Mouse (Mus musculus) kidney, adult 8-10 months (tissue): ENCODE data around the gene Sesn1.
A peak's percentile ranks its signal among the peaks of the same experiment; 100 is the strongest.
"Not testable (repeated sequence)": the region's sequence is repeated elsewhere in the genome, so short reads cannot be mapped to it uniquely, and the experiment has no call there.

Source experiments
- DNase-seq, 2 experiments: peaks; one replicate each; pipeline ENCODE4 v3.0.0; 2022

Gene Sesn1

DNA sequence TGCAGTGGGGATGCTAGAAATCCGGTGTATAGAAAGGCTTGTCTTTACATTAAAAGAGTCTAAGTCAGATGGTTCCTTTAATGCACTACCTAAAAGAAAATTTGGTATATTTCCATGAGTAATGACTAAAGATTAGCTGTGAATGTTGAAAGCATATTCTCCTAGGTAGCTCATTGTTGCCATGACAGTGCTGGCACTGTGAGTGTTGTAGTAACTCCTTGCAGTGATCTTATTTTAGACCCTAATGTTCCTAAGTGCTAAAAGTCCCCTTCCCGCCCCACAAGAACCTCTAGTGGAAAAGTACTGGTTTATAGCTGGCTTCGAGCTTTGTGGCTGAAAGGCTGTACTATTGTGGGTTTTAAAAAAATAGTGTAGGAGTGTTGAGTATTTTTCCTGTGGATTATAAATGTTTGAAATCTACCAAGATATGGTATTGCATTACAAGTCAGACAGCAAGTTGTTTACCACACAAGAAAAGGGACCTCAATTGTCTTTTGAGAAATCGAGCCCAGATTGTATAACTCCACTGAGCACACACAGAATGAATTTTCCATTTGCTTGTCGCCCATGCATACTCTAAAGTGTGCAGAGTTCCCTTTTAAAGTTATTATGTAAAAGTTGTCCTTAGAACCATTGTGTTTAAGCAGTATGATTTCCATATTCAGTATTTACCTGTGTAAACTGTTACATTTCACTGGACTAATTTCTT, 13.0 kb downstream of the Sesn1 start:
- DNase-seq, result no peak

DNA sequence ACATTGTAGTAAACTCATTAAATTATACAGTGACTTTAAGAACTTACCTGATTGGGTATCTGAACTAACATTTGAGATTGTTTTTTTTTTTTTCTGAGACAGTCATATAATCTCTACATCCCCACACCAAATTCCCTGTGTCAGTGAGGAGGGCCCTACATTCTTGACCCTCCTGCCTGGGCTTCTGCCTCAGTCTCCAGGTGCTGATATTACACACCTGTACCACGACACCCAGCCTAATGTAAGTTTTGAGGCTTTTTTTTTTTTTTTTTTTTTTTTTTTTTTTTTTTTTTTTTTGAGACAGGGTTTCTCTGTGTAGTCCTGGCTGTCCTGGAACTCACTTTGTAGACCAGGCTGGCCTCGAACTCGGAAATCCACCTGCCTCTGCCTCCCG, 13.5 kb downstream of the Sesn1 start:
- not testable (repeated sequence) for DNase-seq

DNA sequence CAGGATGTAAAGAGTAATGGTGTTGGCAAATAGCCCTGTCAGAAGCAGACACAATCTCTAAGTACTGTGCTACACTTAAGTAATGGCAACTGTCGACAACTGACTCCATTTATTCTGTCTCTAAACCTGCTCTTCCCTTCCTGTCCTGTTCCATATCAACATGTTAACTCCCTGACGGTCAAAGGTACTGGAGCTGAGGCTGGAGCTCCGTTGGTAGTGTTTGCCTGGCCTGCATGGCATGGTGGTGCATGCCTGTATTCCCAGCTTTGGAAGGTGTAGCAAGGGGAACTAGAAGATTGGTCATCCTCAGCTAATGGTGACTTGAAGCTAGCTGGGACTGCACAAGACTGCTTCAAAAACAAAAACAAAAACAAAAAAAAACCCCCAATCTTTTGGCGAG, 14.2 kb downstream of the Sesn1 start:
- DNase-seq, result no peak

- DNase-seq, result no peak
Measured at GRCm38 (mm10) chr10:41825041-41825440, 15.3 kb downstream of the Sesn1 start.

DNA sequence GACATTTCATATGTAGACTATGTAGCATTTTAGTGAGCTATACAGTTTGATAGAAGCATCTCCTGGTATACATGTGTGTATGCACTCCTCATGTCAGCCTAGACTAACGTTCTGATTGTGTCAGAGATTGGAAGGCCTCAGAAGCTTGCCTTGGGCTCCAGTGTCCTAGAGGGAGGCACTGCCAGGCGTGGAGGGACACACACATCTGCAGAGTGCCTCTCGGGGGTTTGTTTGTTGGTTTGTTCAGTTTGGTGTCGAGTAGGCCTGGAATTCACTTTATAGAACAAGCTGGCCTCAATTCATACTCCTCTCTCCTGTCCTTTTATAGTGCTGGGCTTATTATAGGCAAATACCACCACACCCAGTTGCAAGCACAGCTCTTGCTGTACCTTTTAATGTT, 16.3 kb downstream of the Sesn1 start:
- no peak for DNase-seq

- DNase-seq, result no peak
Measured at GRCm38 (mm10) chr10:41826526-41827116, 16.9 kb downstream of the Sesn1 start.

DNA sequence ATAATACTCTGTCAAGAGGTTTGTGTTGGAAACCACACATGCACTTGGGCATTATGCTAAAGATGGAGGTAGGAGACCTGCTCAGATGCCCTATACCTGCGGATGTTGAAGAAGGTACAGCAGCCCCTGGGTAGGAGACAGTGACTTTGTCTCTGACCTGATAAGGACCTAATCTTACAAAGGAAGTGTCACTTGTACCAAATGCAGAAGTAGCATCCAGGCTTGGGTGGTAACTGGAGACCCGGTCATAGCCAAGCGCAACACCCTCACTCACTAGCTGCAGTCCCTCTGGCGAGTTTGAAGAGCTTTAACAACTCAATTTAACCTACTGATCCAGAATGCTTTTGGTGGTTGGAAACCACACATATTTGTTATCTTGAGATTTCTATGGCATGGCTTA, 18.0 kb downstream of the Sesn1 start:
- DNase-seq, result no peak

DNA sequence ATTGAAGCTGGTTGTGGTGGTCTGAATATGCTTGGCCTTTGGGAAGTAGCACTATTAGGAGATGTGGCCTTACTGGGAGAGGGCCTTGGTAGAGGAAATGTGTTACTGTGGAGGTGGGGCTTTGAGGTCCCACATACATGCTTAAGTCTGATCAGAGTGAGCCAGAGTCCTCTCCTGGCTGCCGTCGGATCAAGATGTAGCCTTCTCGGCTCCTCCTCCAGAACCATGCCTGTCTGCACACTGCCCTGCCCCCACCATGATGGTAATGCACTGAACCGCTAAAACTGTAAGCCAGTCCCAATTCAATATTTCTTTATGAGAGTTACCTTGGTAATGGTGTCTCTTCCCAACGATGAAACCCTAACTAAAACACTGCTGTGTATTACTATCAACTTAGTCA, 19.5 kb downstream of the Sesn1 start:
- no peak for DNase-seq

- no peak for DNase-seq
Measured at GRCm38 (mm10) chr10:41829980-41830379, 20.2 kb downstream of the Sesn1 start.

DNA sequence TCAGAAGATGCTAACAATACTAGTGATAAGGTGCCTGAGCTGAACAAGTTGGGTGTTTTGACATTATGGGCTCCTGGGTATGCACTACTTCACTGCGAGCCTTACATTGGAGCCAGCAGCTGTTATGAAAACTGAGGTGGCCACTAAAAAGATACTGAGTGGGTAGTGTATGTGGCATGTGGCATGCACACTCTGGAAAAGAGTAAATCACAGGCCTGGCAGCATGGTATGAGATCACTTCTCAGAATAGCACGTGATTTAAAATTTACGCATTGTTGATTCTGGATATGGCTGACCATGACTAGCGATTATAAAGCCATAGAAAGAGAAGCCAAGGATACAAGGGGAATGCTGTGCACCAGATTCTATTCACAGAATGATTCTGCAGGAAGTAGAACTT, 20.7 kb downstream of the Sesn1 start:
- DNase-seq, result no peak

DNA sequence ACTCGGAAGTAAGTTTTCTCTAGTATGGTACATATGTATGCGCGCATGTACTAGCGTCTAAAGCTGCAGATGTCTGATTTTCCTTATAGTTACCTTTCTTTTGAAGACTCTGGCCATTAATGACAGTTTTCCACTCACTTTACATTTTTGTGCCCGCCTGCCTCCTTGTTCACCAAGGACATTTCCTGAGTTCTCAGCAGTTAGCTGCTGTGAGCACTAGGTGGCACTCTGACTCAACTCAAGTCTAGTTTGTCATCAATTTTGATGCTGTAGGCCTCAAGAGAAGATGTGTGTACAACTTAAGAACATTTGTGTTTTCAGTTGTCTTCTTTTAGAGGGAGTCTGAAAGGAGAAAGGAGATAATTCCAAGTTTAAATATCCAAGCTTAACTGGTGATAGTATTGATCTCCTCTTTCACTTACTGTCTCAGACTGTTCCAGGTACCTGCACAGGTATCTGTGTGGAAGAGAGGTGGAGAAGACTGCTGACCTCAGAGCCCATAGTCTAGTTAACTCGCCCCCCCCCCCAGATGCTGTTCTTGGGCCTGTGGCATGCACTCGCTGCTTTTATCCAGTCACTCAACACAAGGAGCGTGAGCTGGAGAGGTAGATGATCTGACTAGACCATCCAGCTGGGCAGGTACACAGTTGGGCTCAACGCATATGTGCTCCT, 21.3 kb downstream of the Sesn1 start:
- peak; percentile 62 to 74 for DNase-seq

DNA sequence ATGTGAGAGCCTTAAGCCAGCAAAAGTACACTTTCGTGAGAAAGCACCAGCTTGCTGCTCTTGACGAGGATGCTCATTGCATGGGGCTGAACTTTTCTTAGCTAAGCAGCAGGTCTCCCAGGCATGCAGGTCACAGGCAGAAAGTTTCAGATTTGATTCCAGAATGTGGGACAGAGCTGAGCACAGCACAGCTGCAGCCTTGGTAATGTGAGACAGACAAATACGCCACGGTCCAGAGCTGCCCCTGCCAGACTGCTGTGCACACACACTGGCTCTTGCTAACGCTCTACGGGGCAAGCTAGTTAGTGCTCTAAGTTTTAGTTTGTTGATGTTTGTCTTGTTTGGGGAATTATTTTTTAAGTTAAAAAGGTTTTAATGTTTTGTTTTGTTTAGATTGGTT, 22.5 kb downstream of the Sesn1 start:
- no peak for DNase-seq

DNA sequence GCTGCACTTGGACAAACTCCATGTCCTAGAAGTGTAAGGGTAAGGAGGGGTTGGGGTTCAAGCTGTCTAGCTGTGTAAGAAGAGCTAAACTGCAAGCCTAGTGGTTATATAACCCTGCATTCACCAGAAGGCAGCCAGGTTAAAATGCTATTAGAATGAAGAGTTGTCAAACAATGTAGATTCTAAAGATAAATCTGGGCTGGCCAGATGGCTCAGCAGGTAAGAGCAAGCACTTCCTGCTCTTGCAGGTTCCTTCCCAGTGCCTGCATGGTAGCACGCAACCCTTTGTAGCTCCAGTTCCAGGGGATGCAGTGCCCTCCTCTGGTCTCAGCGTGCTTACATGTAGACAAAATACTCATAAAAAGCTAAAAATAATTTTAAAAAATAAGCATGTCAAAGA, 24.4 kb downstream of the Sesn1 start:
- DNase-seq, result no peak

- DNase-seq, result no peak
Measured at GRCm38 (mm10) chr10:41838911-41839310, 29.2 kb downstream of the Sesn1 start.

DNA sequence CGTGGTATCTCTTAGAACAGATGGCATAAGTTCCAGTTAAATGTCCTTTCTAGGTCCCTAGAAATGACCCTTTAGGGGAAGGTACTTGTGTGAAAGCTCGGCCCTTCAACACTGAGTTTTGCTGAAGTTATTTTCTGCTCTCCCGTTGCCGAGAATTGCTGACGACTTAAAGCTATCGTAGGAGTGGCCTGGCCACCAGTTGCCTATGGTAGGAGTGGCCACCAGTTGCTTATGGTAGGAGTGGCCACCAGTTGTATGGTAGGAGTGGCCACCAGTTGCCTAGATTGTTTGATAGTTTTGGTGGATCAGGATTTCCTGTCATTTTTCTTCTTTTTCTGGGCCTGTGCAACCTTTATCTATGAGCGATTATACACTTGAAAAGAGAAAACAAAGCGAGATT, 38.0 kb downstream of the Sesn1 start:
- no peak for DNase-seq

DNA sequence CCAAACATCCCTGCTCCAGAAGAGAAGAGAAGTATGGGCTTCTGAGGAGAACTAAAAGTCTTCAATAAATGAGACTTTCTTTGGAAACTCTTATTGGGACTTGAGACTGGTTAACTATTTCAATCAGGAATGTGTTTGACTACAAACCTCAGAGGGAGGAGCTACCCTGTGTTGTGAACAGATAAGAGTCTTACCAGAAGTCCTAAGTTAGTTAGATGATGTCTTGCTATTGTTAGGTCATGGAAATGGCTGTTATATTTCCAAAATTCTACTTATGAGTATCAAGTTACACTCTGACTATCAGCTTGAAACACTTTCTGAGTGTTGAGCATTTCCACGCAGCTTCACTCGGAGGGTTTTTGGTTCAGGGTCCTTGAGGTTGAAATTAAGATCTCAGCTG, 39.0 kb downstream of the Sesn1 start:
- no peak for DNase-seq

GRCm38 (mm10) chr10:41859820-41860219, 50.1 kb downstream of the Sesn1 start:
- DNase-seq, result no peak

DNA sequence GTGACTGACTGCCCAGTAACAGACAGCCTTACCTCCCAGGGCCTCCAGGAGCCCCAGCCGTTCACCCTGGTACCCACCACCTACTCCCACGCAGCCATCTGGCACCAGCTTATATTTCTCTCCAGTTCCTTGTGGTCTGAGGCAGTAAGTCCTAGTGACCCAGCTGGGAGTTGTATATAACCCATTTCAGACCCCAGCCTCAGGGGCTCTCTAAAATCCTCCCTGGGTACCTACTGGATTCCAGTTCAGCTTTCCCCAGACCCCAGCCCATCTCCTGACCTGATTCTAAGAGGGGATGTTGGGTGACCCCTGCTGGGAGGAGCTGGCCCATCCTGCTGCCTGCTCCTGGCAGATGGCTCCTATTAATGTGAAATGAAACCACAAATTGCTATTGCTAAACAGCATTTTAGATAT, 50.5 kb downstream of the Sesn1 start:
- DNase-seq, result no peak

DNA sequence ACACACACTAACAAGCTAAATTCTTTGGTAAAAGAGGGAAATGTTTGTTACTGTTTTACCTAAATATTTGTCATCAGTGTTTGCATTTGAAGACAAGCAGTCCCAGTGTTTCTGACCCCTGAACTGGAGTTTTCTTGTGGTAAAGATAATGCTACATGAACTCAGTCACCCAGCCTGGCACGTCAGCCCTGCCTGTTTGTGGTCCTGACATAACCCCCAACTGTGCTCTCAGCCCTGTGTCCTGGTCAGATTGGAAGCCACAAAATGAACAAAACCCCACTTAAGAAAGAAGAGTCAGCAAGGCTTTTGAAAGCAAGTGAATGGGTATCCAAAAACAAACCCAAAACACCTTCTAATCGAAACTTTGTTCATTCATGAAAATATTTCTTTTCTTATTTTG, 53.3 kb downstream of the Sesn1 start:
- DNase-seq, result no peak

- no peak for DNase-seq
Measured at GRCm38 (mm10) chr10:41866069-41866837, 56.5 kb downstream of the Sesn1 start.

DNA sequence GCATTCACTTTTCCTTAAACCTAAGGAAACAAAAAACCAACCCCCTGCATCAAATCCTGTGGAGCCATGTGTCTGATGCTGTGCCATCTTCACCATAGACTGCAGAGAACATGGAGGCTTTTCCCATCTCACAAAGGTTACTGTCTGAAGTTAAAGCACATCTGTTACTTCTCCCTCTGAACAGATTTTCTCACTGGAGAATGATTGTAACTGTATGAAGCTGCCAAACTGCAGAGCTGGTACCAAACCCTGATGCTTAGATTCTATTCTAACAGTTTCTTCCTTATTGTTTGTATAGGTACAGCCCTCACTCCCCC, 57.1 kb downstream of the Sesn1 start:
- no peak for DNase-seq

GRCm38 (mm10) chr10:41867956-41868355, 58.2 kb downstream of the Sesn1 start:
- no peak for DNase-seq

GRCm38 (mm10) chr10:41870101-41870500, 60.4 kb downstream of the Sesn1 start:
- no peak for DNase-seq

DNA sequence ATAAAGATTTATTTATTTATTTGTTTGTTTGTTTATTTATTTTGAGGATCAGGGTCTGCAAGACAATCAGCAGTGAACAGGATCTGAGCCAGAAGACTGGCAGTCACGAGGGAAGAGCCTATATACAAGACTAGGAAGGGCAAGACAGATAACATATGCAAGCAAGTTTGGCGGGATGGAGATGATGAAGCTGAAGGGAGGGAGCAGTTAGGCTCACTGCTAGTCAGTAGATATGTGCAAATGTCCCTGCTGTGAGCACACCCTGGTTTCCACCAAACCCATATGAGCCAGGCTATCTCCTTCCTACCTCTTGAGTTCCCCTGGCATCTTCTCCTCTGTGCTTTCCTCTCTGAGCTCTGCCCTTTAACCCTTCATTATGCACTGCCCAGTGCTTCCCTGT, 61.8 kb downstream of the Sesn1 start:
- DNase-seq, result no peak
